Mouse (Mus musculus): Measurements from ENCODE around the gene Cela3a.

- no peak for TF ChIP-seq CTCF (IDR thresholded peaks at IDR 0.05; ENCODE audit: borderline replicate concordance, insufficient read depth, low read depth, low read length)
- no peak for TF ChIP-seq POLR2A (IDR thresholded peaks at IDR 0.05; ENCODE audit: borderline replicate concordance, insufficient read depth, low read length)
Measured at GRCm38 (mm10) chr4:137365356-137366062, 44.1 kb downstream of the Cela3a start.
